ENCODE assay signal across 29 mouse cellular contexts in genomic region chr5:46986519-46986918, GRCm38 (mm10).
"Had no signal": no experiment of that assay in that cellular context is flagged by ENCODE, and none has a peak within 500 bp of the region (broad histone marks: within the 10 kb centered on the region; RNA-seq: fewer than 3 reads in every experiment).

No protein-coding gene starts in this region.

- H3K4me3 ChIP-seq: heart, embryonic 10.5 days; heart, embryonic 12.5 days; heart, embryonic 13.5 days; heart, embryonic 15.5 days; hindbrain, embryonic 10.5 days; hindbrain, embryonic 12.5 days; hindbrain, embryonic 13.5 days; hindbrain, embryonic 15.5 days; intestine, embryonic 15.5 days; kidney, embryonic 15.5 days; layer of hippocampus, adult 2 months had no signal

- H3K4me2 ChIP-seq: heart, embryonic 11.5 days; heart, embryonic 12.5 days; heart, embryonic 13.5 days; heart, embryonic 15.5 days; hindbrain, embryonic 12.5 days; hindbrain, embryonic 13.5 days; hindbrain, embryonic 14.5 days; hindbrain, embryonic 15.5 days; intestine, embryonic 15.5 days; kidney, embryonic 15.5 days had no signal

- DNase-seq: heart, postnatal 10 days; heart, postnatal 14 days; heart, postnatal 36 days; heart, postnatal 4 days; kidney, adult 11 months; kidney, adult 18-20 months; kidney, adult 2 months; kidney, adult 8-10 months; kidney, adult 9 months; kidney, postnatal 10 days; kidney, postnatal 14 days; kidney, postnatal 25 days; kidney, postnatal 36 days; kidney, postnatal 4 days; layer of hippocampus, adult 9-11 months; layer of hippocampus, postnatal 36 days had no signal

- H3K27me3 ChIP-seq: heart, embryonic 12.5 days; heart, embryonic 13.5 days; heart, embryonic 15.5 days; hindbrain, embryonic 12.5 days; hindbrain, embryonic 13.5 days; hindbrain, embryonic 15.5 days; intestine, embryonic 15.5 days; kidney, embryonic 15.5 days had no signal

- H3K36me3 ChIP-seq: heart, embryonic 10.5 days; heart, embryonic 12.5 days; heart, embryonic 13.5 days; heart, embryonic 15.5 days; hindbrain, embryonic 10.5 days; hindbrain, embryonic 12.5 days; hindbrain, embryonic 13.5 days; hindbrain, embryonic 15.5 days; intestine, embryonic 15.5 days; kidney, embryonic 15.5 days had no signal
